Mouse (Mus musculus) lung, adult 2 months (tissue): ENCODE measurements around the gene Krt19. TPM values are rescaled to one million over a fixed set of nuclear protein-coding genes. Genes with fewer than 3 reads are reported as not detected.

ENCODE experiments used
- DNase-seq: peaks from one replicate; pipeline ENCODE4 v3.0.0; 2022
- H3K4me1 ChIP-seq: fragments of 200-500 bp; 2 replicates; pipeline ENCODE4 v1.6.1; 2011; ENCODE audit warnings: low read length; ENCODE audit not compliant: control insufficient read depth, insufficient read depth
- H3K4me3 ChIP-seq: fragments of 200-500 bp; replicated peaks from 2 replicates; pipeline ENCODE3; 2011; ENCODE audit warnings: low read depth, mild to moderate bottlenecking, control low read depth, low read length; ENCODE audit errors: extremely low read depth
- CTCF ChIP-seq: fragments of 200-500 bp; IDR thresholded peaks from 2 replicates; pipeline ENCODE4 v1.5.1; 2011; ENCODE audit warnings: mild to moderate bottlenecking, low read length, control low read depth; ENCODE audit not compliant: insufficient read depth
- POLR2A ChIP-seq: fragments of 200-500 bp; IDR thresholded peaks from 2 replicates; pipeline ENCODE4 v1.6.1; 2011; ENCODE audit warnings: low read depth, mild to moderate bottlenecking, control low read depth, low read length, borderline replicate concordance; ENCODE audit errors: extremely low read depth
- WGBS: fragments of 180-500 bp; shearing (Covaris S2); methylation state at CpG from one replicate; pipeline ENCODE4 v1.1.7; 2018; 5-methylcytosine and 5-hydroxymethylcytosine counted together
- polyA plus RNA-seq: library from polyadenylated mRNA; depleted of rRNA; stranded (reverse); fragments of >200 nt; gene quantifications from 2 replicates; pipeline ENCODE4 v1.2.3, GENCODE M21; 2012; rRNA removed

The Krt19 gene
- polyA plus RNA-seq, 1 experiment: 275 TPM

DNA sequence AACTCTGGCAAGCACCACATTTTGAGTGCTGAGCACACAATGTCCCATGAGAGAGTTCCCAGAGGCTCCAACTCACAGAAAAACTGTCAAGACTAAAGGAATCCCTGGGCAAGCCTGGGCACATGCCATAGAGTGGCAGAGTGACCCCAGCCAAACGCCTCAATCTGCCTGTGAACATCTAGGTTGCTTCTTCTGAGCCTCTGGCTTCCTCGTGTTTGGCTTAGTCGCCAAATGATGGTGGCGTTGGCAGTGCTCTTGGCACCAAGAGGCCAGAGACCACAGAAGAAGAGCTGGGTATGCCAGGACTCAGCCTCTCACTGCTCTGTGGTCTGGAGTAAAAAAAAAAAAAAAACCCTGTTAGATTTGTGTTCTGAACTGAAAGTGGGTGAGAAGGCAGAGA lies 48.1 kb downstream of the Krt19 start:
- no peak for DNase-seq
- no peak for TF ChIP-seq CTCF
- no peak for TF ChIP-seq POLR2A
- WGBS: 74% methylated on average over 4 of the region's 4 CpGs
- Histone ChIP-seq H3K4me3 (no peak overlapping the region), H3K4me1 (no peaks in the 10 kb centered on the region)

DNA sequence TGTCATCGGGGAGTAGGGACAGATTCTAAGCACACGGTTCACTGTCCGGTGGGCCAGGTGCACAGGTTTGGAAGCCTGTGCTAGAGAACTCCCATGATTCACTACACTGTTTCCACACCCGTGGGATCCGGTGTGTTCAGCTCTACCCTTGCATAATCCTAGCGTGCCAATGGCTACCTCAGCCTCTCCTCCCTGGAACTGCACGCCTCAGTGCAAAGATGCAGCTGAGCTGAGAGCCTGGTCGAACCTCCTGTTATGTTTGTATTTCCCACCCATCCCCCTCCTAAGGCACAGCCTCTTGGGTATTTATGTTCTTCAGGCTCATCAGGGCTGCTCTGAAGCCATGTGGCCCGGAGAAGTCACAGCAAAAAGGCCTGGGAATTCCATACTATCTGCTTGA lies 50.6 kb downstream of the Krt19 start:
- TF ChIP-seq CTCF (no peak), POLR2A (no peak)
- H3K4me1 ChIP-seq: no peaks in the 10 kb centered on the region
- 59% methylated on average over 9 of the region's 9 CpGs for WGBS
- no peak for DNase-seq
- H3K4me3 ChIP-seq: no peak overlapping the region

DNA sequence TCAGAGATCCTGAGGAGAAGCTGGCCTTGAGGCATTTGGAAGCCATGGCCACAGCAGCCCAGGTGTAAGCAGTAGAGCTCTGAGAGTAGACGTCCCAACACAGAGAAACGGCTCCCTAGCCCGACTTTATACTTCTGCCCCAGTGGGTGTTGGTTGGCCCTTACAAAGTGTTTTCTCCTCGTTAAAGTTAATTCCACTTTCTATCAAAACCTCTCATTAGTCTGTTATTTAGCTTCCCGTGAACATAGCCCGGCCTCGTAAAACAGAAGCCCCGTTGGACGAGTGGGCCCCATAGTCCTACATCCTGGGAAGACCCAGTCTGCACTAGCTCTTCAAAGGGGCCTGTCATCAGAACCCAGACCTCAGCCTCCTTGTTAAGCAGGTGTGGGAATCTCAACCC lies 52.3 kb downstream of the Krt19 start, which contains the start of gene Krt35:
Krt35 (minus strand) TSS at position 101 of the 400 bp plus-strand sequence.
- WGBS: 87% methylated on average over 9 of the region's 9 CpGs
- TF ChIP-seq POLR2A (no peak), CTCF (no peak)
- DNase-seq: no peak
- H3K4me1 ChIP-seq: no peaks in the 10 kb centered on the region
- H3K4me3 ChIP-seq: no peak within 1 kb of the TSS

Other genes with a start within 250 kb of the Krt19 start
- gene Krtap31-1, start 240.7 kb downstream of the Krt19 start, polyA plus RNA-seq: not detected in 2 replicates
- gene Gm11565, start 233.9 kb downstream of the Krt19 start, polyA plus RNA-seq: not detected in 2 replicates
- gene Krtap31-2, start 212.4 kb downstream of the Krt19 start, polyA plus RNA-seq: not detected in 2 replicates
- gene Krtap9-5, start 200.2 kb downstream of the Krt19 start, polyA plus RNA-seq: not detected in 2 replicates
- not detected in 2 replicates for gene Krtap29-1, start 169.6 kb downstream of the Krt19 start, polyA plus RNA-seq
- gene Krtap16-1, start 162.1 kb downstream of the Krt19 start, polyA plus RNA-seq: not detected in 2 replicates
- 5.5 and 8.8 TPM in 2 replicates for gene Krtap17-1, start 154.7 kb downstream of the Krt19 start, polyA plus RNA-seq
- gene Krt33a, start 132.5 kb downstream of the Krt19 start, polyA plus RNA-seq: not detected in 2 replicates
- not detected in 2 replicates for gene Krt33b, start 118.8 kb downstream of the Krt19 start, polyA plus RNA-seq
- gene Krt34, start 107.1 kb downstream of the Krt19 start, polyA plus RNA-seq: 0.07 TPM in 1 of 2 replicates, not detected in the other
- gene Krt31, start 98.1 kb downstream of the Krt19 start, polyA plus RNA-seq: 0.14 TPM in 1 of 2 replicates, not detected in the other
- 26.6 TPM in 1 of 2 replicates, not detected in the other for gene Krt32, start 60.4 kb downstream of the Krt19 start, polyA plus RNA-seq
- gene Krt35, start 52.4 kb downstream of the Krt19 start, polyA plus RNA-seq: 0.22 TPM in 1 of 2 replicates, not detected in the other
- gene Krt36, start 43.0 kb downstream of the Krt19 start, polyA plus RNA-seq: 0.25 and 0.50 TPM in 2 replicates
- 0.25 and 1,946 TPM in 2 replicates for gene Krt13, start 27.1 kb downstream of the Krt19 start, polyA plus RNA-seq
- 2.1 and 62.5 TPM in 2 replicates for gene Krt15, start 12.7 kb downstream of the Krt19 start, polyA plus RNA-seq
- not detected in 2 replicates for gene Krt9, start 44.6 kb upstream of the Krt19 start, polyA plus RNA-seq
- 0.51 and 51.5 TPM in 2 replicates for gene Krt14, start 58.9 kb upstream of the Krt19 start, polyA plus RNA-seq
- gene Krt16, start 100.2 kb upstream of the Krt19 start, polyA plus RNA-seq: 0.58 TPM in 1 of 2 replicates, not detected in the other
- gene Krt17, start 112.4 kb upstream of the Krt19 start, polyA plus RNA-seq: 0.38 and 0.65 TPM in 2 replicates
- not detected in 2 replicates for gene Krt42, start 121.2 kb upstream of the Krt19 start, polyA plus RNA-seq
- 125 and 131 TPM in 2 replicates for gene Eif1, start 171.2 kb upstream of the Krt19 start, polyA plus RNA-seq
- not detected in 2 replicates for gene Gast, start 185.7 kb upstream of the Krt19 start, polyA plus RNA-seq
- gene Hap1, start 207.5 kb upstream of the Krt19 start, polyA plus RNA-seq: 9.3 and 14.3 TPM in 2 replicates
- gene Jup, start 249.1 kb upstream of the Krt19 start, polyA plus RNA-seq: 631 and 728 TPM in 2 replicates